Mouse (Mus musculus) midbrain, embryonic 14.5 days (tissue): Measurements from ENCODE around the gene Flrt1. TPM values are rescaled to one million over a fixed set of nuclear protein-coding genes. Genes with fewer than 3 reads are reported as not detected.
A peak's percentile ranks its signal among the peaks of the same experiment; 100 is the strongest.

Source experiments
- ATAC-seq: fragments of 200-750 bp; cut with Nextera tagmentation; 2 replicates; pipeline ENCODE4 v1.8.0; 2017; ENCODE audit warnings: moderate number of reproducible peaks, moderate library complexity; ENCODE audit not compliant: low FRiP score, low TSS enrichment
- DNase-seq: peaks from one replicate; pipeline ENCODE4 v3.0.0-alpha.2; 2015
- H3K27ac ChIP-seq: fragments of 300-500 bp; sonication (generic); replicated peaks from 2 replicates; pipeline ENCODE4 v1.5.1; 2014; ENCODE audit warnings: mild to moderate bottlenecking, low read depth, low read length, moderate library complexity
- H3K27me3 ChIP-seq: fragments of 300-500 bp; sonication (generic); 2 replicates; pipeline ENCODE4 v1.6.1; 2014; ENCODE audit warnings: low read length, control low read depth, mixed read lengths; ENCODE audit not compliant: control insufficient read depth, insufficient read depth
- H3K36me3 ChIP-seq: fragments of 300-500 bp; sonication (generic); 2 replicates; pipeline ENCODE4 v1.6.1; 2014; ENCODE audit warnings: low read length, control low read depth; ENCODE audit not compliant: control insufficient read depth, insufficient read depth
- H3K4me1 ChIP-seq: fragments of 300-500 bp; sonication (generic); 2 replicates; pipeline ENCODE4 v1.6.1; 2014; ENCODE audit warnings: mild to moderate bottlenecking, antibody characterized with exemption, low read length, control low read depth; ENCODE audit not compliant: control insufficient read depth, insufficient read depth
- H3K4me2 ChIP-seq: fragments of 300-500 bp; sonication (generic); 2 replicates; pipeline ENCODE4 v1.6.1; 2014; ENCODE audit warnings: mild to moderate bottlenecking, low read length, moderate library complexity
- H3K4me3 ChIP-seq: fragments of 300-500 bp; sonication (generic); replicated peaks from 2 replicates; pipeline ENCODE4 v1.5.1; 2014; ENCODE audit warnings: low read depth, low read length
- H3K9ac ChIP-seq: fragments of 300-500 bp; sonication (generic); replicated peaks from 2 replicates; pipeline ENCODE4 v1.6.1; 2014; ENCODE audit warnings: mild to moderate bottlenecking, low read length, moderate library complexity
- H3K9me3 ChIP-seq: fragments of 300-500 bp; sonication (generic); 2 replicates; pipeline ENCODE4 v1.6.1; 2016; ENCODE audit warnings: low read length, control low read depth, mixed read lengths; ENCODE audit not compliant: control insufficient read depth
- WGBS: fragments of 180-500 bp; shearing (Covaris S2); extraction: QIAGEN DNeasy Blood & Tissue Kit; methylation state at CpG from one replicate; pipeline ENCODE4 v1.1.7; 2014; 5-methylcytosine and 5-hydroxymethylcytosine counted together
- polyA plus RNA-seq: library from polyadenylated mRNA; unstranded; fragments of >200 nt; fragmentation: Nextera tagmentation; extraction: Ambion mirVana; gene quantifications from 2 replicates; pipeline ENCODE4 v1.2.1, GENCODE M21; 2014

Flrt1 gene
- polyA plus RNA-seq, 1 experiment from 2014 or later = 10.2 TPM

DNA sequence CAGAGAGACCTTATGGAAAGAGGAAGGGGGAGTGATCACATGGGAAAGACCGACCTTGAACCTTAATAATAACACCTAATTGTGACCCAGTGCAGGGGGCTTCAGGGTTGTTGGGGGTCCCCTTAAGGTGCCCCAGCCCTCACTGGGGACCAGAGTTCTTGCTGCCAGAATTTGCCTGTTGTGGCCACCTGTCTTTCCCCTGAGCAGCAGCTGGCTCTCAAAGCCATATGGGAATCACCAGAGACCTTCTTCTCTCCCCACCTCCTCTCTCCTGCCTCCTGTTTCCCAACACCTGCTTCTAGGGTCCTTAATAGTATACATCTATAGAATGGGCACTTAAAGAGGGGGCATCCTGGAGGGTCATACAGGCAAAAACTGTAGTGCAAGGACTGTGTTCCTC is 20.7 kb upstream of the Flrt1 start:
- H3K9ac ChIP-seq = no peak overlapping the region
- peaks cover 34% of the 10 kb centered on the region for H3K4me1 ChIP-seq
- no peaks in the 10 kb centered on the region for H3K27me3 ChIP-seq
- no peaks in the 10 kb centered on the region for H3K36me3 ChIP-seq
- H3K9me3 ChIP-seq = no peaks in the 10 kb centered on the region
- no peak overlapping the region for H3K27ac ChIP-seq
- ATAC-seq (no peak), DNase-seq (no peak)
- no peak overlapping the region for H3K4me2 ChIP-seq
- WGBS = 94% methylated on average over 1 of the region's 1 CpGs
- H3K4me3 ChIP-seq = no peak overlapping the region

GRCm38 (mm10) chr19:7125526-7126156 is 20.1 kb upstream of the Flrt1 start:
- DNase-seq = no peak

GRCm38 (mm10) chr19:7122698-7123306 is 17.3 kb upstream of the Flrt1 start:
- no peak for DNase-seq
- WGBS = 24% methylated on average over 10 of the region's 10 CpGs
- H3K4me2 ChIP-seq = no peak overlapping the region
- no peak overlapping the region for H3K4me3 ChIP-seq
- no peaks in the 10 kb centered on the region for H3K36me3 ChIP-seq
- peaks cover 20% of the 10 kb centered on the region for H3K4me1 ChIP-seq
- H3K9me3 ChIP-seq = no peaks in the 10 kb centered on the region
- peak overlapping the region; percentile 23 for H3K27ac ChIP-seq
- no peak overlapping the region for H3K9ac ChIP-seq
- peak; percentile 70 for ATAC-seq
- H3K27me3 ChIP-seq = peaks cover 5% of the 10 kb centered on the region; the same call in 1 of the 2 replicates

More at GRCm38 (mm10) chr19:7125526-7126156, 20.1 kb upstream of the Flrt1 start:
- Histone ChIP-seq H3K36me3 (no peaks in the 10 kb centered on the region), H3K9me3 (no peaks in the 10 kb centered on the region), H3K4me1 (peaks cover 34% of the 10 kb centered on the region), H3K4me3 (no peak overlapping the region), H3K27ac (no peak overlapping the region), H3K4me2 (no peak overlapping the region), H3K27me3 (no peaks in the 10 kb centered on the region), H3K9ac (no peak overlapping the region)
- 93% methylated on average over 4 of the region's 4 CpGs for WGBS
- no peak for ATAC-seq

DNA sequence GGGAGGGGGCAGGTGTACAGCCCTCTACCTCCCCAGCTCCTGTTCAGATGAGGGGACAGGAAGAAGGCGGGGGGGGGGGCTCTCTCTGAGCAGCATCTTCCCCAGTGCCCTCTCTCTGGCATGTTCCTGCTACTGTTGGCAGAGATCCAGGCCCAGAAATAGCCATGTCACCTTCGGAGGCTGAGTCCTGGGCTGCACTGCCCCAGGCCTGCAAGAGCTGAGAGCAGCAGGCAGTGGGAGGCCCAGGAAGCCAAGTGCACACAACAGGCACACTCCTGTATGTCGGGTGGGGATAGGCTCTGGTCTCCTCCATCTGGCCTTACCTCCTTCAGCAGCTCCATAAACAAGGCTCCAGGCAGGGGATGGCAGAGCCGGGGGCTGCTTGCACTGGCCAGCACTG is 16.7 kb upstream of the Flrt1 start:
- ATAC-seq = peak; percentile 43
- 51% methylated on average over 4 of the region's 4 CpGs for WGBS
- DNase-seq = no peak
- H3K36me3 ChIP-seq = no peaks in the 10 kb centered on the region
- H3K4me3 ChIP-seq = no peak overlapping the region
- no peak overlapping the region for H3K9ac ChIP-seq
- peaks cover 20% of the 10 kb centered on the region for H3K4me1 ChIP-seq
- peak overlapping the region; percentile 23 for H3K27ac ChIP-seq
- H3K4me2 ChIP-seq = no peak overlapping the region
- peaks cover 5% of the 10 kb centered on the region; the same call in 1 of the 2 replicates for H3K27me3 ChIP-seq
- H3K9me3 ChIP-seq = no peaks in the 10 kb centered on the region

DNA sequence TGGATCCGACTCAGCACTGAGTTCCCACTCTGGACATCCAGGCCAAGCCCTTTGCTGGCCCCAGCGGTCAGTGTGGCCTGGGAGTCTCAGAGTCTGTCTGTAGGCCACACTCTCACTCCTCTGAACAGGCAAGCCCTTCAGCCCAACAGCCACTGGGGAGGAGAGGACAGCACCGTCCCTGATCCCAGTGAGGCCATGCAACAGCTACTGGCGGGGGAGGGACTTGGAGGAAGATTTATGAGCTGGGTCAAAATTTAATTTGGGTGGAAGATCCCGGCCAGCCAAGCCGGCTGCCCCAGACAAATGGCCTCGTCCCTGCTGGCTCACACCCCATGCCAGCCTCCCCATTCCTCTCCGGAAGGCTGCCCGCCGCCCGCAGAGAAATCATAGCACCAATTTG is 15.7 kb upstream of the Flrt1 start:
- Histone ChIP-seq H3K4me1 (peaks cover 30% of the 10 kb centered on the region), H3K27ac (no peak overlapping the region)

GRCm38 (mm10) chr19:7117653-7118307 is 12.3 kb upstream of the Flrt1 start:
- WGBS = 85% methylated on average over 8 of the region's 8 CpGs
- Histone ChIP-seq H3K27ac (no peak overlapping the region), H3K9me3 (no peaks in the 10 kb centered on the region), H3K4me3 (no peak overlapping the region), H3K9ac (no peak overlapping the region), H3K27me3 (peaks cover 9% of the 10 kb centered on the region; the same call in 1 of the 2 replicates), H3K4me1 (peaks cover 54% of the 10 kb centered on the region), H3K36me3 (no peaks in the 10 kb centered on the region), H3K4me2 (no peak overlapping the region)
- DNase-seq = no peak
- no peak for ATAC-seq

More for the DNA sequence above, 15.7 kb upstream of the Flrt1 start:
- WGBS = 76% methylated on average over 11 of the region's 11 CpGs
- no peak for ATAC-seq
- no peaks in the 10 kb centered on the region for H3K36me3 ChIP-seq
- no peaks in the 10 kb centered on the region for H3K9me3 ChIP-seq
- H3K9ac ChIP-seq = no peak overlapping the region
- H3K4me3 ChIP-seq = no peak overlapping the region
- DNase-seq = no peak
- H3K4me2 ChIP-seq = no peak overlapping the region
- peaks cover 9% of the 10 kb centered on the region; the same call in 1 of the 2 replicates for H3K27me3 ChIP-seq

DNA sequence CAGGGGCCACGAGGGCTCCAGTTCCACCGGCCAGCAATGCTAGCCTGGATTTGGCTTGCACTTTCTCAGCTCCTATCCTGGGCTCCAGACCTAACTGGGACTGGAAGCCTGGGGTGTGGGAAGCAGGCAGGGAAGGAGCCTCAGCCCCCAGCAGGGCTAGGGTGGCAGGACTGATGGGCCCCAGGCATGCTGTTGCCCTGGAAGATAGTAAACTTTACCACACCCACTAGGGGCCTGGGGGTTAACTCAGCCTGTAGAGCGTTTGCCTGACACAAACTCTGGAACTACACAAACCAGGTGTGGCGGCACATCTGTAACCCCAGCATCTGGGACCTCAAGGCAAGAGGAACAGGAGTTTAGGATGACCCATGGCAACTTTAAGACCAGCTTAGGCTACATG is 11.6 kb upstream of the Flrt1 start:
- Histone ChIP-seq H3K4me2 (no peak overlapping the region), H3K9me3 (no peaks in the 10 kb centered on the region), H3K4me1 (peaks cover 52% of the 10 kb centered on the region), H3K36me3 (no peaks in the 10 kb centered on the region), H3K27ac (no peak overlapping the region), H3K9ac (no peak overlapping the region; the same call in 1 of the 2 replicates), H3K27me3 (peaks cover 9% of the 10 kb centered on the region; the same call in 1 of the 2 replicates), H3K4me3 (no peak overlapping the region)
- no peak for DNase-seq
- ATAC-seq = no peak
- 74% methylated on average over 4 of the region's 4 CpGs for WGBS

DNA sequence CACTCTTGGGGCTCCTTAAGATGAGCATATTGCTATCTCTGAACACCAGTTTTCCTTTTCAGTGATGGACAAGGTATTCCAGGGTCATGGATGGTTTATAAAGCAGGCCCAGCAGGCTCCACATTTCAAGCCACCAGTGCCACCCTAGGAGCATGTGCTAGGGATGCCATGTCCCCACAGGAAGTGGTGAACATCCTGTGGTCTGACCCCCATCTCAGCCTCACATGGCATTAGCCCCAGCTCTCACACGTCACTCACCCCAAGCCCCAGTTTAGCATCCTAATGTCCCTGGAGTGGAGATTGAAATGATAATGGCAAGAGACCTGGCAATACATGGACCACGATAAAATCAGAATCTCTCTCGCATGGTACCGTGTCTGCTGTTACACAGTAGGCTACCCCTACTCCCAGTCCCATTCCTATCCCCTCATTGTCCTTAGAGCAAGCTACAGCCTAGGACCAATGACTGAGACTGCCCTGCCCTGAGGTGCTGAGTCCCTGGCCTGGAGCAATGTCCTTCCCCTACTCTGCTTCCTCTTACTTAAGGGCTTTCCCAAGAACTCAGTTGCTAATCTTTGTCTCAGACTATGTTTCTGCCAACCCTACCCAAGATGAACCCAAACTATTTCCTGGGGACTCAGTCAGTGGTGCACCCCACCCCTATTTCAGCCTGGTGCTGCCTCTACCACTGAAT is 10.7 kb upstream of the Flrt1 start:
- Histone ChIP-seq H3K9ac (no peak overlapping the region), H3K4me1 (peaks cover 44% of the 10 kb centered on the region), H3K4me2 (no peak overlapping the region), H3K27ac (no peak overlapping the region), H3K36me3 (no peaks in the 10 kb centered on the region), H3K9me3 (no peaks in the 10 kb centered on the region), H3K27me3 (peaks cover 9% of the 10 kb centered on the region; the same call in 1 of the 2 replicates), H3K4me3 (no peak overlapping the region)
- ATAC-seq (no peak), DNase-seq (no peak)
- WGBS = 58% methylated on average over 4 of the region's 4 CpGs
